Mouse (Mus musculus) right cerebral cortex, postnatal 4 days (tissue): ENCODE measurements around the gene Gm45808.
"Not testable (repeated sequence)": the region's sequence is repeated elsewhere in the genome, so short reads cannot be mapped to it uniquely, and the experiment has no call there.

Experiments
- DNase-seq: peaks from one replicate; pipeline ENCODE4 v3.0.0-alpha.2; 2022

Gm45808 gene

DNA sequence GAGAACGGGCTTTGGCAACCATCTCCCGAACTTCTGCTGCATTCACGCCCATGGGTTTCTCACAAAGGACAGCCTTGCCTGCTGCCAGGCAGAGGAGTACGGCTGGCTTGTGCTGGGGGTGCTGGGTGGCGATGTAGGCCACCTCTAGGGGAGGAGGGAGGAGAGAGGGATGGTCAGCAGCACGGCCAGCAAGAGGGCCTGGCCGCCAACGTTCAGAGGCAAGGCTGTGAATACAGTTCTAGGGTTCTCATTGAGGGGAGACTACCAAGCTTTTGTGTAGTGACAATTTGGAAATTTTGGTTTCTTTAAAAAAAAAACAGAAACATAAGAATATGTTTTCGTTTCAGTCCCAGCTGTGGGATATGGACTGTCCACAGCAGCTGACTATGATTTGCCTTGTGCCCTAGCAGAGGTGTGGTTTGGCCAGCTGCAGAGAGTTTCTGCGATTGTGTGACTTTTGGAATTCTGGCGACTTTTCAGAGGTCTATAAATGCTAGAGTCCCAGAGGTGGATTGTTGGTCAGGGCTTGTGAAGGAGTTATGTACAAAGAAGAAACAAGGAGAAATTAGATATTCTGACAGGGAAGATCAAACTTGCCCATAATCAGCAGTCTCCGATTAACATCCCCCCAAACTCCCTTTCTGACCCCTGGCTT, at the start of gene Gm45808:
Gene Gm45808, minus strand, starts transcription at position 51 of the 655 bp plus-strand sequence.
- no peak for DNase-seq

- DNase-seq = no peak
These were observed 49.1 kb upstream of the Gm45808 start for GRCm38 (mm10) chr7:45535676-45536075.

DNA sequence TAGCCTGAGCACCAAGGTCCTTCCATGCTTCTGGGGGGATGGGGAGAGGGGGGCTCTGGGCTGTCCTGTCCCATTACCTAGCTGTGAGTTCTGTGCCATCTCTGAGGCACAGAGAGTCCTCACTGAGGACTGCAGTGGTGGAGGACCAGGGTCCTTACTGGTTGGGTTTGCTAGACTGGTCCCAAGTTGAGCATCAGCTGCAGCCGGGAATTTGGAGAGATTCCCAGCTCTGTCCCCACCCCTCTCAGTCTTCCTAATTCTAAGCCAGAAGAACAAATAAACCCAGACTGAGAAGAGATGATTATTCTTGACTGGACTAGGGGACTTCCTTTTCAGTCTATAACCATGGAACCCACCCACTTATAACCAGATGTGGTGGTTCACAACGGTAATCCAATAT, 44.0 kb upstream of the Gm45808 start:
- DNase-seq = no peak

DNA sequence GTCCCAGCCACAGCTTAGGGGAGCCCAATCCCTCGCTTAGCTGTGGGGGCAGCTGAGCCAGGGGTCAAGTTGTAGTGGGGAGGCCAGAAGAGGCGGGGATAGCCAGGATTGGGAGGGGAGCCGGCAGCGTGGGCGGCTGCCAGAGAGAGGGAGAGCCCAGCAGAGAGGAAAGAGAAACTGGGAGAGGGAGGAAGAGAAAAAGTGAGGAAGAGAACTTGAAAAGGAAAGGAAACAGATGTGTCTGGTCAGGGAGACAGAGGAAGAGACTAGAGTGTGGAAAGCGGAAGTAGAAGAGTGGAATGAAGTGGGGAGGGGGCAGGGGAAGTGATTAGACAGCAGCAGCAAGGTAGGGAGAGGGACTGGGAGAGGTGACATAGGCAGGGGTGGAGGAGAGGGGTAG, 42.9 kb upstream of the Gm45808 start:
- no peak for DNase-seq

DNA sequence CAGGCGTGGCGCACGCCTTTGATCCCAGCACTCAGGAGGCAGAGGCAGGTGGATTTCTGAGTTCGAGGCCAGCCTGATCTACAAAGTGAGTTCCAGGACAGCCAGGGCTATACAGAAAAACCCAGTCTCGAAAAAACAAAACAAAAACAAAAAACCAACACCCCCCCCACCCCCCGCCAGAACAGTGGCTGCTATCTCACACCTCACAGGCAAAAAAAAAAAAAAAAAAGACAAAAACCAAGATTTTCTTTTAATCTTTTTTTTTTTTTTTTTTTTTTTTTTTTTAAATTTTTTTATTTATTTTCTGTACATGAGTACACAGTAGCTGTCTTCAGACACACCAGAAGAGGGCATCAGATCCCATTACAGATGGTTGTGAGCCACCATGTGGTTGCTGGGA, 40.6 kb upstream of the Gm45808 start:
- not testable (repeated sequence) for DNase-seq

DNA sequence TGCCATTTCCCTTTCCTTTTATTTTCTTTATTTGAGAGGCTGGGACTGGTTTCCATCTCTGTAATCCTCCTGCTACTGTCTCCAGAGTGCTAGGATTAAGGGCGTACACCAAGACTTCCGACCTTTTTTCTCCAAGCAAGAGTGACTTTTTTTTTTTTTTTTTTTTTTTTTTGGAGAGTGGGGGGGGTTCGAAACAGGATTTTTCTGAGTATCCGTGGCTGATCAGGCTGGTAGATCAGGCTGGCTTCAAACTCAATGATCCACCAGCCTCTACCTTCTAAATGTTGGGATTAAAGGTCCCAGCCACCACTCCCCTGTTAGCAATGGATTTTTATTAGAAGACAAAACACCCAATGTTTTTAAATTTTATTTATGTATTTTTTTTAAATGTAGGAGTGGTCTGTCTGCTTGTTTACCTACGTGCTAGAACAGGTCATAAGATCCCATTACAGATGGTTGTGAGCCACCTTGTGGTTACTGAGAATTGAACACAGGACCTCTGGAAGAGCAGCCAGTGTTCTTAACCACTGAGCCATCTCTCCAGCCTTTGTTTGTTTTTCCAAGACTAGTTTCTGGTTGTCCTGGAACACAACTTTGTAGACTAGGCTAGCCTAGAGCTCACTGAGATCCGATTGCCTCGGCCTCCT, 40.0 kb upstream of the Gm45808 start:
- no peak for DNase-seq

- DNase-seq = peak; percentile 93
These were observed 39.3 kb upstream of the Gm45808 start, which contains the start of the genes Ppp1r15a and Plekha4 for GRCm38 (mm10) chr7:45525809-45526473. Ppp1r15a (minus strand) TSS chr7:45526268. Plekha4 (plus strand) TSS chr7:45526330.

GRCm38 (mm10) chr7:45524841-45525621, 38.4 kb upstream of the Gm45808 start:
- peak; percentile 27 for DNase-seq

- no peak for DNase-seq
These were observed 37.1 kb upstream of the Gm45808 start for GRCm38 (mm10) chr7:45523678-45524170.

DNA sequence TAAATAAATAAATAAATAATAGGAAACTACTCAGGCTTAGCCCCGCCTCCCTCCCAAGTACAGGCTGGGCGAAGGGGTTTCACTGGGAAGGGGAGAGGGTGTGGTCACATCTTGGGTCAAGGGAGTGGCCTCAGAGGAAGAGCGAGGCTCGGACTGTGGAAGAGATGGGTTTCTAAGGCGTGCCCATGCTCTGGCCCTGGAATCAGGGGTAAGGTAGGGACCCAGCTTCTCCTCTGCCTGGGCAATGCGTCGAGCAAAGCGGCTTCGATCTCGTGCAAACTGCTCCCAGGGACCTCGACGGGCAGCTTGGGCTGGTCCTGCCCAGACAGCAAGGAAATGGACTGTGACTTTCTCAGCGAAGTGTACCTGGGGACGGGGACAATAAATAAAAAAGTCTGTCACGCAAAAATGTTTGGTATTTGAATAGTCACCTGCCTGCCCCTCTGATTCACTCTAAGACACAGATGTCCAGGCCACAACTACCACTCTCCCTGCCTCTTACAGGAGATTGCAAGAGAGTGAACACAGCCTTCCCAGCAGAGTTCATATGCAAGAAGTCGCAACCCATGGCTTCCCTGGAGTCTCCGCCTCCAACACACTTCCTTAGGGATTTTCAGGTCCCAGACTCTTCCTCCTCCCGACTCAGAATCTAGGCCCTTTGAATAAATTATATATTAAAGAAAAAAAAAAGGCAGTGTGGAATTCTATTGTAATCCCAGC, 36.5 kb upstream of the Gm45808 start:
- no peak for DNase-seq

DNA sequence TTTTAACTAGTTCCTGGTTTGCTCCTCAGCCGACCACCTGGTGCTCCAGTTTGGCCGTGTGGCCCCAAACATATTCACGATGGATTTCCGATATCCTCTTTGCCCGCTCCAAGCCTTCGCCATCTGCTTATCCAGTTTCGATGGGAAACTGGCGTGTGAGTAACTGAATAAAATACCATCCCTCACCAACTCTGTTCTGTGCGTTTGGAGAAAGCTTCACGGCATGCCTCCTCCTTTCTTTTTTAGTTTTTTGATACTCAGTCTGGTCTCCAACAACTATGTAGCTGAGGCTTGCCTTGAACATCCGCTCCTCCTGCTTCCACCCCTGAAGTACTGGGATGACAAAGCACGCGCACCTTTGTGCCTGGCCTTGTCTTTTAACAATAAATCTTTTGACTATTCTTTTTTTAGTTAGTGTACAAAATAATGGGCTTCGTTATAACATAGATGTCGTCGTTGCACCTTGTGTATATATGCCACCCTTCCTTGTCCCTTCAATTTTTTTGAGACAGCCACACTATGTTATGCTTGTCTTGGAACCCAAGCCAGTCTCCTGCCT, 35.7 kb upstream of the Gm45808 start:
- no peak for DNase-seq

- peak; percentile 84 for DNase-seq
These were observed 35.1 kb upstream of the Gm45808 start for GRCm38 (mm10) chr7:45521728-45522184.

DNA sequence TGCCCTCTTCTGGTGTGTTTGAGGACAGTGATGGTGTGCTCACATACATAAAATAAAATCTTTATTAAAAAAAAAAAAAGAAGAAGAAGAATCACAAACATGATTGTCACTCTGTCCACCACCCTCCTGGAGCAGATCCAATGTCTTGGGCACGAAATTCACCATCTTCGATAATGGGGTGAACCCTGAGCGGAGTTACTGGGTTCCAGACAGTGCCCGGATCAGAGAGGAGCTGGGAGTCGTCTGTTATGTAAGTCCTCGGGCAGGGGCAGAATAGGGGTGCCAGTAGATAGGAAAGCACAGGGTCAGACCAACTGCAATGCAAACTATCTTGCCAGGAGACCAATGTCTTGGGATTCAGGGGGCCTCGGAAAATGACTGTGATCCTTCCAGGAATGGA, 34.0 kb upstream of the Gm45808 start:
- DNase-seq = no peak

- peak; percentile 29 for DNase-seq
These were observed 32.9 kb upstream of the Gm45808 start for GRCm38 (mm10) chr7:45519345-45520120.

- DNase-seq = no peak
These were observed 32.0 kb upstream of the Gm45808 start for GRCm38 (mm10) chr7:45518618-45519017.

- not testable (repeated sequence) for DNase-seq
These were observed 30.2 kb upstream of the Gm45808 start for GRCm38 (mm10) chr7:45516846-45517245.

DNA sequence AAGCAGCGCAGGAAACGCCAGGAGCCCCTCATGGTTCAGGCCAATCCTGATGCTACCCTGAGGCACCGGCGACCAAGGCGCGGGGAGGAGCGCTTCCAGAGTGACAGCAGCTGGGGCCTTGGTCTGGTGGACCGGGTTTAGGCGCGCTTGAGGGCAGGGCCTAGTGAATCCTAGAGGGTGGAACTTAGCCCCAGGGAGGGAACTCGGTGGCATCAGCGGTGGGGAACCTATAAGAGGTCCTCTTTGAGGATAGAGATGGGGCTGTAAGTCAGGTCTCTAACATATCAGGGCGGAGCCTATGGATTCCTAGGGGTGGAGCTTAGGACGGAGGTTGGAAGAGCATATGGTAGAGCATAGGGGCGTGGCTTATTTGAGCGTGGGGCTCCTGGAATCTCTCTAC, 28.8 kb upstream of the Gm45808 start:
- no peak for DNase-seq

- no peak for DNase-seq
These were observed 27.8 kb upstream of the Gm45808 start for GRCm38 (mm10) chr7:45514411-45514810.

DNA sequence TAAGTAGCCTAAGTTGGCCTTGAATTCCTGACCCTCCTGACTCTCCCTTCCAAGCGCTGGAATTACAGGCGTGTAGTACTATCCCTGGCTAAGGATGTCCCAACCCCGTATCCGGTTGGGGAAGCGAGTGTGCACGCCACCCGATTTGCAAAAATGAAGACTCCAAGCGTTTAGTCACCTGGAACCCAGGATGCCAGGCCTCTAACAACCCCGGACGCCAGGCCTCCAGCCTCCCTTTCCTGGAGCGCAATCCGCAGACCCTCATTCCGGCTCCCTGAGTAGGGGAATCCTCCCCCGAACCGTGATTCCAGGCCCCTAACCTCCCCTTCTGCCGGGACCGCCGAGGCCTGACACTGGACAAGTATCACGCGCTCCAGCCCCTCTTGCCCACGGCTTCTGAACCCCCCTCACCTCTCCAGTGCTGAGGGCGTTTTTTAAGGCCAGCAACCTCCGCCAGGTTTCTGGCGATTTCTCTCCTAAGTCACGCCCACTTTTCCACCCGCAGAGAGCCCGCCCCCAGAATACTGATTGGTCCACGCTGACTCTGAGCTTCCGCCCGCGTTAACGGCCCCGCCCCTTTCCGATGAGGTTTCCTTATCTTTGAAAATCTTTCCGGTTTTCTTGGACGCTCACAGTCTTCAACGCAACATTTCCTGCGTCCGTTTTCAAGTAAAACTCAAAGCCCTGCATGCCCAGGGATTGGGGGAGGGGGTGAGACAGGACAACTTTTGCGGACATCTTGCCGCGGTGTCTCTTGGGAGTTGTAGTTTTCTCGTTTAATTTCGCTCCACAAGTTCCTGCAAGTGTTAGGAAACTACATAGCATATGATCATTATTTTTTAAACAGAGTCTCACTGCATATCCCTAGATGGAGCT, 23.5 kb upstream of the Gm45808 start, which contains the start of gene Nucb1:
Gene Nucb1, minus strand, starts transcription at position 495 of the 876 bp plus-strand sequence.
- DNase-seq = peak; percentile 81
